Mouse (Mus musculus): ENCODE data around the gene Tnr.
"Not testable (repeated sequence)": the region's sequence is repeated elsewhere in the genome, so short reads cannot be mapped to it uniquely, and the experiment has no call there.

Gene Tnr

GRCm38 (mm10) chr1:159938449-159938848 is 414.9 kb downstream of the Tnr start:
- peak; percentile 13 for DNase-seq (ENCODE audit: low read depth, low spot score)

GRCm38 (mm10) chr1:159939335-159939734 is 415.8 kb downstream of the Tnr start:
- DNase-seq (ENCODE audit: low read depth, low spot score), result peak; percentile 37

- peak; percentile 15 for DNase-seq (ENCODE audit: low read depth, low spot score)
Observed at GRCm38 (mm10) chr1:159953526-159953925, 430.0 kb downstream of the Tnr start.

- DNase-seq (ENCODE audit: low read depth, low spot score), result no peak
Observed at GRCm38 (mm10) chr1:159963351-159963750, 439.8 kb downstream of the Tnr start.

- DNase-seq (ENCODE audit: low read depth, low spot score), result not testable (repeated sequence)
Observed at GRCm38 (mm10) chr1:159966286-159966685, 442.7 kb downstream of the Tnr start.

- no peak for DNase-seq (ENCODE audit: low read depth, low spot score)
Observed at GRCm38 (mm10) chr1:159968395-159968794, 444.8 kb downstream of the Tnr start.

GRCm38 (mm10) chr1:159977786-159978185 is 454.2 kb downstream of the Tnr start:
- no peak for DNase-seq (ENCODE audit: low read depth, low spot score)

GRCm38 (mm10) chr1:159979096-159979495 is 455.5 kb downstream of the Tnr start:
- DNase-seq (ENCODE audit: low read depth, low spot score), result no peak

GRCm38 (mm10) chr1:159980355-159980754 is 456.8 kb downstream of the Tnr start:
- no peak for DNase-seq (ENCODE audit: low read depth, low spot score)

Data from A20 (cell line).